Mouse (Mus musculus): ENCODE measurements at regions not wholly inside any gene's neighbourhood (a gene's known extent, or its start where the extent isn't known, plus 50 kb on each side); places are given as distances from the start of the nearest gene placed in this dataset.

DNA sequence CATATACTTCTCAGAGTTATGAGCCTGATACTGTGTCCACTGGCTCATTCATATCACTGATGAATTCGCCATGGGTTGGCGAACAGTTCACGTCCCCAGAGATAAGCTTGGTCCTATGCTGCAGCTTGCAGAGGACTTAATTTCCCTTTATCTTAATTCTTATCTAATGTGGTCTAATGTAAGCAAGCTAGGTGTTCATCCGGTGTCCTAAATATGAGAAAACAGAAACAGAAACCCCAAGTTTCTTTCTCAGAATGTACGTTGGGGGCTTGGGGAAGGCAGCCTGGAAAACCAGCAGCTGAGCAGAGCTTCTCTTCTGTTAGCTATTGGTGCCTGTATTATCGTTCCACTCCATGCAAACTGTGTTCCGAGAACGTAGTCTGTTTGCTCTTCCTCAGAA, 170.1 kb downstream of the 1700064H15Rik start:
- WGBS = 84% methylated on average over 8 of the region's 8 CpGs

DNA sequence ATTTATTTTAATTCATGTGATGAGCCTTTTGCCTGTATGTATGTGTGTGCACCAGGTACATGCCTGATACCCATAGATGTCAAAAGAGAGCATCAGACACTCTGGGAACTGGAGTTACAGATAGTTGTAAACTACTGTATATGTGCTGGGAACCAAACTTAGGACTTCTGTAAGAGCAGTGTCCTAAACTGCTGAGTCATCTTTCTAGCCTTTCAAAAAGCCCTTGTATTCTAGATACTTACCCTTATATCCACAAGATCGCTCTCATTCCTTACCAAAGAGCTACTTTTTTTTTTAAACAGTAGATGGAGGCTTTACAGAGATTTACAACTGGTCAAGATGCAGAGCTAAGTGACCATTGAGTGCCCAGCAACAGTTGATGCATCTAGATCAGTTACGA, 171.0 kb downstream of the 1700064H15Rik start:
- H3K27ac ChIP-seq (ENCODE audit: low read depth, low read length) = no peak overlapping the region
- H3K27me3 ChIP-seq (replicated peaks; ENCODE audit: control insufficient read depth, insufficient read depth, low read length) = no peaks in the 10 kb centered on the region
- H3K9ac ChIP-seq (ENCODE audit: low read depth, low read length) = no peak overlapping the region
- no peak overlapping the region for H3K4me2 ChIP-seq
- no peaks in the 10 kb centered on the region for H3K4me1 ChIP-seq (replicated peaks; ENCODE audit: control insufficient read depth, insufficient read depth, low read length)
- no peaks in the 10 kb centered on the region for H3K36me3 ChIP-seq (ENCODE audit: control insufficient read depth, insufficient read depth, low read length)
- no peak for DNase-seq (ENCODE audit: low spot score)
- H3K4me3 ChIP-seq (ENCODE audit: low read depth, low read length) = no peak overlapping the region
- 88% methylated on average over 2 of the region's 2 CpGs for WGBS
- ATAC-seq (replicated peaks; ENCODE audit: low FRiP score) = no peak
- H3K9me3 ChIP-seq (ENCODE audit: control insufficient read depth, low read length) = no peaks in the 10 kb centered on the region

More for the DNA sequence above, 170.1 kb downstream of the 1700064H15Rik start:
- DNase-seq (ENCODE audit: low spot score) = no peak
- no peak for ATAC-seq (replicated peaks; ENCODE audit: low FRiP score)
- H3K9me3 ChIP-seq (ENCODE audit: control insufficient read depth, low read length) = no peaks in the 10 kb centered on the region
- H3K4me3 ChIP-seq (ENCODE audit: low read depth, low read length) = no peak overlapping the region
- H3K27me3 ChIP-seq (replicated peaks; ENCODE audit: control insufficient read depth, insufficient read depth, low read length) = no peaks in the 10 kb centered on the region
- H3K27ac ChIP-seq (ENCODE audit: low read depth, low read length) = no peak overlapping the region
- no peak overlapping the region for H3K9ac ChIP-seq (ENCODE audit: low read depth, low read length)
- H3K36me3 ChIP-seq (ENCODE audit: control insufficient read depth, insufficient read depth, low read length) = no peaks in the 10 kb centered on the region
- H3K4me2 ChIP-seq = no peak overlapping the region
- H3K4me1 ChIP-seq (replicated peaks; ENCODE audit: control insufficient read depth, insufficient read depth, low read length) = no peaks in the 10 kb centered on the region

DNA sequence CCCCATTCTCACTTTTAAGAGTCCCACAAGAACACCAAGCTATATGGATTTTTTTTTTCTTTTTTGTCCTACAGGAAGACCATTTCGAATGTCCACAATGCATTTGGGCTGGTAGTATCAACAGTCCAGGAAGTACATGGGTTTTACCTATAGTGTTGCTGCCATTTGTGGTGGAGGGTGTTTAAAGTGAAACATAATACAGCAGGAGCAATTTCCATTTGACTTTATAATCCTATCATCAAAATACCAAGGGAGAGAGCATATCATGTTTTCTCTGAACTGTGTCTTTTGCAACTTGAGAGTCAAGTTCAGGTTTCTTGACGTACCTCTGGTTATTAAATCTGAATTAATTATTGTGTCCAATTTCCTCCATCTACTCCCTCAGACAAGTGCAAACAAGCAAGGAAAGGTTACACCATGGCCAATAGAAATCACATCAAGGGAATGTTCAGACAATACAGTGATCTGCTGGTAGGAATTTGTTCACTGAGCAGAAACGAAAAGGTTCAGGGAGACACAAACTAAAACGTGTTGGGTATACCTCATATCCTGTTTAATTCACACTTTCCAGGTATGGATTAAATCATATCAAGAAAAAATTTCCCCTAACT, 172.5 kb downstream of the 1700064H15Rik start:
- DNase-seq (ENCODE audit: low spot score) = no peak
- WGBS = 76% methylated on average over 4 of the region's 4 CpGs
- H3K4me1 ChIP-seq (replicated peaks; ENCODE audit: control insufficient read depth, insufficient read depth, low read length) = no peaks in the 10 kb centered on the region

DNA sequence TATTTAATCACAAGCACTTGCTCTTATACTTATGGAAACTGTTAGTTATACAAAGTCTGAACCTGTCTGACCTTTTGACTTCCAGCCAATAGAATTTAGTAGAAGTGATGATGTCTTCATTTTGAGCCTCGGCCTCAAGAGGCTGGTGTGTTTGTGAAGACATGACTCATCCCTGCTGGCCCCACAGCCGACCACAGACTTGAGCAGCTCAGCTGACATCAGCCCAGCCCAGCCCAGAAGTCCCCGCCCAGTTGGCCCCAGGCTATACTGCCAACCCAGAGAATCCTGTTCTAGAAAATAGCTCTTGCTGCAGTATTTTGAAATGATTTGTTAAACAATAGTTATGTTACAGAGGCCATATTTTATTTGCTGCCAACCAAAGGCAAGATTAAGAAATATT, 177.5 kb downstream of the 1700064H15Rik start:
- WGBS = 27% methylated on average over 3 of the region's 3 CpGs
- no peak for DNase-seq (ENCODE audit: low spot score)

More for the DNA sequence above, 172.5 kb downstream of the 1700064H15Rik start:
- no peaks in the 10 kb centered on the region for H3K9me3 ChIP-seq (ENCODE audit: control insufficient read depth, low read length)
- H3K4me3 ChIP-seq (ENCODE audit: low read depth, low read length) = no peak overlapping the region
- no peaks in the 10 kb centered on the region for H3K27me3 ChIP-seq (replicated peaks; ENCODE audit: control insufficient read depth, insufficient read depth, low read length)
- no peaks in the 10 kb centered on the region for H3K36me3 ChIP-seq (ENCODE audit: control insufficient read depth, insufficient read depth, low read length)
- ATAC-seq (replicated peaks; ENCODE audit: low FRiP score) = no peak
- no peak overlapping the region for H3K27ac ChIP-seq (ENCODE audit: low read depth, low read length)
- no peak overlapping the region for H3K9ac ChIP-seq (ENCODE audit: low read depth, low read length)
- H3K4me2 ChIP-seq = no peak overlapping the region

DNA sequence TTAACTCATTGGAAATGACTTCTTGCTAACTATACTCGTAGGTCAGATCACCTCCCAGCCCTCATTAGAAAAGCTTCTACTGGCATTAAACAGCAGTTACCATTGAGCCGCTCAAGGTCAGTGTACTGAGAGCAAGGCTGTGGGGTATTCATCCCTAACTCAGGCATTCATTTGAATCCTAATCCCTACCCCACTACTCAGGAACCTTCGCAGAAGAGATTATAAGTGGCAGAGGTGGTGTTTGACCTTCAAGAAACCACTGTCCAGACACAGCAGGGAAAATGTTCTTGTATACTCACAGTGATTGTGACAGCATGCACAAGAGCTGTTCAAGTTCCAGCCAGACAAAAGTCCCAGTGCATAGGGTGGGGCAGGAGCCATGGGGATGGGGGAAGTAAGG, 179.5 kb downstream of the 1700064H15Rik start:
- 83% methylated on average over 3 of the region's 3 CpGs for WGBS
- no peaks in the 10 kb centered on the region for H3K9me3 ChIP-seq (ENCODE audit: control insufficient read depth, low read length)
- H3K27ac ChIP-seq (ENCODE audit: low read depth, low read length) = no peak overlapping the region
- H3K9ac ChIP-seq (ENCODE audit: low read depth, low read length) = no peak overlapping the region
- no peaks in the 10 kb centered on the region for H3K27me3 ChIP-seq (replicated peaks; ENCODE audit: control insufficient read depth, insufficient read depth, low read length)
- no peaks in the 10 kb centered on the region for H3K4me1 ChIP-seq (replicated peaks; ENCODE audit: control insufficient read depth, insufficient read depth, low read length)
- DNase-seq (ENCODE audit: low spot score) = no peak
- ATAC-seq (replicated peaks; ENCODE audit: low FRiP score) = no peak
- H3K4me3 ChIP-seq (ENCODE audit: low read depth, low read length) = no peak overlapping the region
- H3K36me3 ChIP-seq (ENCODE audit: control insufficient read depth, insufficient read depth, low read length) = no peaks in the 10 kb centered on the region
- no peak overlapping the region for H3K4me2 ChIP-seq

More for the DNA sequence above, 177.5 kb downstream of the 1700064H15Rik start:
- Histone ChIP-seq H3K9me3 (ENCODE audit: control insufficient read depth, low read length) (no peaks in the 10 kb centered on the region), H3K27ac (ENCODE audit: low read depth, low read length) (no peak overlapping the region), H3K4me3 (ENCODE audit: low read depth, low read length) (no peak overlapping the region), H3K9ac (ENCODE audit: low read depth, low read length) (no peak overlapping the region), H3K4me2 (no peak overlapping the region), H3K4me1 (replicated peaks; ENCODE audit: control insufficient read depth, insufficient read depth, low read length) (no peaks in the 10 kb centered on the region), H3K27me3 (replicated peaks; ENCODE audit: control insufficient read depth, insufficient read depth, low read length) (no peaks in the 10 kb centered on the region), H3K36me3 (ENCODE audit: control insufficient read depth, insufficient read depth, low read length) (no peaks in the 10 kb centered on the region)
- ATAC-seq (replicated peaks; ENCODE audit: low FRiP score) = 0 out of 2 replicates have a peak, but pooled peaks have one; percentile 56

DNA sequence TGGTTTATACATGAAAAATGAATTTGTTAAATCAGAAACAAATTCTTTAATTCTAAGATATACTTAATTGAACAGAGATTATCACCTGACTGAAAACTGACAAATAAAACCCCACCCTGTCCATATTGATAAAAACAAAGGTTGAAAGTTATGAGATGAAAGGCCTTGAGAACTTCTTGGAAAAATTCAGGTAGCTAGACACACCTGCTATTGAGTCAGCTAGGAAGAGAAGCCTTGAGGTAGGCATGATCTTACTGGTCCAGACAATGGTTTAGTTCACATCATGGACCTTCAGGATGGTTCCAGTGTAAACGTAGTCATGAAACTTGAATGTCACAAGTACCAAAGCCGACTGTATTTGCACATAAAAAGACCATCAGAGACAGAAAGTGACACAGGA, 180.3 kb downstream of the 1700064H15Rik start:
- DNase-seq (ENCODE audit: low spot score) = no peak
- Histone ChIP-seq H3K4me1 (replicated peaks; ENCODE audit: control insufficient read depth, insufficient read depth, low read length) (no peaks in the 10 kb centered on the region), H3K9me3 (ENCODE audit: control insufficient read depth, low read length) (no peaks in the 10 kb centered on the region), H3K4me3 (ENCODE audit: low read depth, low read length) (no peak overlapping the region), H3K36me3 (ENCODE audit: control insufficient read depth, insufficient read depth, low read length) (no peaks in the 10 kb centered on the region), H3K27me3 (replicated peaks; ENCODE audit: control insufficient read depth, insufficient read depth, low read length) (no peaks in the 10 kb centered on the region), H3K9ac (ENCODE audit: low read depth, low read length) (no peak overlapping the region), H3K4me2 (no peak overlapping the region), H3K27ac (ENCODE audit: low read depth, low read length) (no peak overlapping the region)
- 67% methylated on average over 2 of the region's 2 CpGs for WGBS
- no peak for ATAC-seq (replicated peaks; ENCODE audit: low FRiP score)

DNA sequence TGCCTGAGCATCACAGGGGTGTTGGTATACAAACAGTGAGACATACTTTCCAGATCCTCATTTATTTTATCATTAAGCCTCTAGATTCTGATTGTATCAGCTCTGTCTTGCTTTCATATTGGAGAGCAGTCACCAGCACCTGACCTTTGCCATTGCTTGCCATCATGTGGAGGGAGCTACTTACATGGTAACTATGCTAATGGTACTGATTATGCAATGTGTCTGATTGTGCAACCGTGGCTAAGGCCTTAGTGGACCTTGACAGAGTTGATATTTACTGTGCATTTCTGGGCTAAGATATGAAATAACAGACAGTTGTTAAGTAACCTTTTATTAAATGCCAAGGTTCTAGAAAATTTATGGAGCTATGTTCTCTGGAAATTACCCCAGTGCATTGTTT, 180.7 kb downstream of the 1700064H15Rik start:
- ATAC-seq (replicated peaks; ENCODE audit: low FRiP score) = 0 out of 2 replicates have a peak, but pooled peaks have one; percentile 41
- DNase-seq (ENCODE audit: low spot score) = no peak
- WGBS = 39% methylated on average over 1 of the region's 1 CpGs

DNA sequence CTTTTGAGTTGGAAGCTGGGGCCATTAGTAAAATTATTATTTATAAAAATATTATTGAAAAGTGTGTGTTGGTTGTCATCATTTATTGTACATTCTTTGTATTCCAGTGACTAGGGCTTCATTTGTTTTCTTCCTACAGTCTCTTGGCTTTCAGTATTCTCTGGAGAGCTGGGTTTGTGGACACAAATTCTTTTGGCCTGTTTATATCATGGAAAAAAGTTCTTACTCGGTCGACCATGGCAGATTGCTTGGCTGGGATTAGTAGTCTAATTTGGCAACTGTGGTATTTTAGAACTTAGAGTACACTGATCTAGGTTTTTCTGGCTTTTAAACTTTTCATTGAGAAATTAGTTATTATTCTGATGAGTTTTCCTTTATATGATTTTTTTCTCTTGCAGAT, 183.6 kb downstream of the 1700064H15Rik start:
- H3K4me2 ChIP-seq = no peak overlapping the region
- H3K27ac ChIP-seq (ENCODE audit: low read depth, low read length) = no peak overlapping the region

More for the DNA sequence above, 180.7 kb downstream of the 1700064H15Rik start:
- Histone ChIP-seq H3K27me3 (replicated peaks; ENCODE audit: control insufficient read depth, insufficient read depth, low read length) (no peaks in the 10 kb centered on the region), H3K4me2 (no peak overlapping the region), H3K36me3 (ENCODE audit: control insufficient read depth, insufficient read depth, low read length) (no peaks in the 10 kb centered on the region), H3K27ac (ENCODE audit: low read depth, low read length) (no peak overlapping the region), H3K9me3 (ENCODE audit: control insufficient read depth, low read length) (no peaks in the 10 kb centered on the region), H3K4me1 (replicated peaks; ENCODE audit: control insufficient read depth, insufficient read depth, low read length) (no peaks in the 10 kb centered on the region), H3K9ac (ENCODE audit: low read depth, low read length) (no peak overlapping the region), H3K4me3 (ENCODE audit: low read depth, low read length) (no peak overlapping the region)

DNA sequence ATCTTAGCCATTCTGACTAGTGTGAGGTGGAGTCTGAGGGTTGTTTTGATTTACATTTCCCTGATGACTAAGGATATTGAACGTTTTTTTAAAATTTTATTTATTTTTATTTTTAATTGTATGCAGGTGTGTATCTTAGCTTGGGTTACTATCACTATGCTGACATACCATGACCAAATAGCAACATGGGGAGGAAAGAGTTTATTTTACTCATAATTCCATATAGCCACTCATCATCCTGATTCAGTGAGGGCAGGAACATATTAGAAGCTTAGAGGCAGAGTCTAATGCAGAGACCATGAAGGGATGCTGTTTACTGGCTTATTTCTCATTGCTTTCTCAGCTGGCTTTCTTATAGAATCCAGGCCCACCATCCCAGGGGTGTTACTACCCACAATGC, 186.7 kb downstream of the 1700064H15Rik start:
- H3K27ac ChIP-seq (ENCODE audit: low read depth, low read length) = no peak overlapping the region
- 54% methylated on average over 1 of the region's 1 CpGs for WGBS
- H3K9me3 ChIP-seq (ENCODE audit: control insufficient read depth, low read length) = no peaks in the 10 kb centered on the region
- no peak overlapping the region for H3K4me3 ChIP-seq (ENCODE audit: low read depth, low read length)
- H3K36me3 ChIP-seq (ENCODE audit: control insufficient read depth, insufficient read depth, low read length) = no peaks in the 10 kb centered on the region
- no peak overlapping the region for H3K4me2 ChIP-seq
- ATAC-seq (replicated peaks; ENCODE audit: low FRiP score) (no peak), DNase-seq (ENCODE audit: low spot score) (no peak)
- no peaks in the 10 kb centered on the region for H3K4me1 ChIP-seq (replicated peaks; ENCODE audit: control insufficient read depth, insufficient read depth, low read length)
- no peaks in the 10 kb centered on the region for H3K27me3 ChIP-seq (replicated peaks; ENCODE audit: control insufficient read depth, insufficient read depth, low read length)
- no peak overlapping the region for H3K9ac ChIP-seq (ENCODE audit: low read depth, low read length)

More for the DNA sequence above, 183.6 kb downstream of the 1700064H15Rik start:
- no peaks in the 10 kb centered on the region for H3K27me3 ChIP-seq (replicated peaks; ENCODE audit: control insufficient read depth, insufficient read depth, low read length)
- H3K4me1 ChIP-seq (replicated peaks; ENCODE audit: control insufficient read depth, insufficient read depth, low read length) = no peaks in the 10 kb centered on the region
- no peaks in the 10 kb centered on the region for H3K36me3 ChIP-seq (ENCODE audit: control insufficient read depth, insufficient read depth, low read length)
- ATAC-seq (replicated peaks; ENCODE audit: low FRiP score) (no peak), DNase-seq (ENCODE audit: low spot score) (no peak)
- no peak overlapping the region for H3K4me3 ChIP-seq (ENCODE audit: low read depth, low read length)
- H3K9me3 ChIP-seq (ENCODE audit: control insufficient read depth, low read length) = no peaks in the 10 kb centered on the region
- no peak overlapping the region for H3K9ac ChIP-seq (ENCODE audit: low read depth, low read length)
- 71% methylated on average over 2 of the region's 2 CpGs for WGBS
